Mouse (Mus musculus): ENCODE measurements around the gene Asb17.

The Asb17 gene

DNA sequence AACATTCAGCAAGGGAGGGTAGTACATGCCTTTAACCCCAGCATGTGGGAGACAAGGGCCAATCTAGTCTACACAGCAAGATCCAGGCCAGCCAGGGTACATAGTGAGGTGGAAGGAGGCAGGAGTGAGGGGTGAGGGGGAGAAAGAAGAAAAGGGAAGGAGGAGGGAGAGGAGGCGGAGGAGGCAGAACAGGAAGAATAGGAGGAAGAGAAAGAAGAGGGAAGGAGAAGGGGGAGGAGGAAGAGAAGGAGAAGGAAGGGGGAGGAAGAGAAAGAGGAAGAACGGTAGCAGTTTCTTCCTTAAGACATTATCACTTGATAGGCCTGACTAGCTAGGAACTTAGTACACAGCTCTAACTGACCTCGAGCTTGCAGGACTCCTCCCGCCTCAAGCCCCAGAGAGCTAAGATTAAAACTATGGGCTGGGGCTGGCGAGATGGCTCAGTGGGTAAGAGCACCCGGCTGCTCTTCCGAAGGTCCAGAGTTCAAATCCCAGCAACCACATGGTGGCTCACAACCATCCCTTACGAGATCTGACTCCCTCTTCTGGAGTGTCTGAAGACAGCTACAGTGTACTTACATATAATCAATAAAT lies 45.3 kb downstream of the Asb17 start:
- DNase-seq (ENCODE audit: low spot score): no peak

DNA sequence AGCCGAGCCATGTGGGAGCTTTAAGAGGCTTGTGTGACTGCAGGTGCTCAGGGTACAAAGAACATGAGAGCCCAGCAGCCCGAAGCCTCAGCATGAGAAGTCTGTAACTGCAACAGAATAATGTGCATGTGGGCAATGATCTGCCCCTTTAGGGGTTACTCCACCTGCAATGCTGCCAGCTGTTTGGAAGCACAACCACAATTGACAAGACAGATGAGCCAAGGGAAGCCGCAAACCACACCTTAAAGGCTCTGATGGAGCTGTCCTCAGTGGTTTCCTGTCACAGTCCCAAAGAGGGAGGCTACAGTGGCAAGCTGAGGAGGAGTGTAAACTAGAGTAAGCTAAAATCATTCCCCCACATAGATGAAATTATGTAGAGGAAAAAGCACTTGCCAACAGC lies 51.4 kb downstream of the Asb17 start:
- DNase-seq (ENCODE audit: low spot score): no peak

GRCm38 (mm10) chr3:153897216-153897615 lies 53.2 kb downstream of the Asb17 start:
- DNase-seq (ENCODE audit: low spot score): no peak

GRCm38 (mm10) chr3:153901904-153902303 lies 57.9 kb downstream of the Asb17 start:
- no peak for DNase-seq (ENCODE audit: low spot score)

DNA sequence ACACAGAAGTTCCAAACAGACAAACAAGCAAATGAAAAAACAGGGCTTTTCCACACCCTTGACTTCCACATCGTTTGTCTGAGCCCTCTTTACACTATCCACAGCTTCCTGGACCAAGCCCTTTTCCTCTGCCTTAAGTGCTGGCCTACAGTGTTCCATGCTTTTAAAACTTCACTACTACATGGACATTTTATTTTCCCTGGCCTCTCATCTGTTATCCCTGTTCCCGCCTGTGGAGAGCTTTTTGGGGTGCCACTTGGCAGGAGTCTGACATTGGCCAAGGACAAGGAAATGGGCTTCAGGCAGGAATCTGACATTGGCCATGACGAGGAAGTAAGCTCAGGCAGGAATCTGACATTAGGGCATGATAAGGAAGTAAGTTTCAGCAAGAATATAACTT lies 58.6 kb downstream of the Asb17 start:
- DNase-seq (ENCODE audit: low spot score): no peak

DNA sequence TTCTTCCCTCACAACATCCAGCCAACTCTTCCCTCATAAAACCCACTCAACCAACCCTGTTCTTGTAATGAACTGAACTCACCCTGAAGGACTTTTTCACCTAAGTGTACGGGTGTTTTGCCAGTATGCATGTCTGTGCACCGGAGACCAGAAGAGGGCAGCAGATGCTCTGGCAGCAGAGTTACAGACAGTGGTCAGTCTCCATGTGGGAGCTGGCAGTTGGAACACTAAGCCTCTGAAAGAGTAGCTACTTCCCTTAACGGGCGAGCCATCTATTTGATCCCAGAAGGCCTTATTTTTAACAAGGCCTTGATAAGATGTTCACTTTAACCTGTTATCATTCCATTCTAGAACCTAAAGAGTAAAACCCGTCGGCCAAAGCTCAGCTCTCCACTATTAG lies 60.6 kb downstream of the Asb17 start:
- DNase-seq (ENCODE audit: low spot score): peak; percentile 79

Data from embryo, embryonic 10 days (tissue).